ENCODE assay signal across 37 mouse cellular contexts in genomic region chr5:121014496-121014895, GRCm38 (mm10). TPM values are rescaled to one million over a fixed set of nuclear protein-coding genes. Genes with fewer than 3 reads are reported as not detected.
"Had no signal": no experiment of that assay in that cellular context is flagged by ENCODE, and none has a peak within 500 bp of the region (broad histone marks: within the 10 kb centered on the region; RNA-seq: fewer than 3 reads in every experiment).

No protein-coding gene starts in this region.

- H3K9ac ChIP-seq: limb, embryonic 12.5 days; limb, embryonic 13.5 days; limb, embryonic 15.5 days; liver, embryonic 12.5 days; liver, embryonic 13.5 days; liver, embryonic 14.5 days; liver, embryonic 15.5 days; liver, postnatal 0 days; lung, embryonic 14.5 days; lung, embryonic 15.5 days; midbrain, embryonic 12.5 days; midbrain, embryonic 13.5 days; midbrain, embryonic 15.5 days had no signal

- H3K9me3 ChIP-seq: limb, embryonic 10.5 days; limb, embryonic 12.5 days; limb, embryonic 13.5 days; limb, embryonic 15.5 days; liver, embryonic 12.5 days; liver, embryonic 13.5 days; liver, embryonic 15.5 days; lung, embryonic 15.5 days; megakaryocyte, embryonic 14.5 days; midbrain, embryonic 10.5 days; midbrain, embryonic 12.5 days; midbrain, embryonic 13.5 days; midbrain, embryonic 15.5 days had no signal

- DNase-seq: left cerebral cortex, postnatal 4 days; liver; liver, embryonic 13.5 days; liver, postnatal 0 days; lung, adult 18-20 months; lung, adult 2 months; lung, embryonic 14.5 days; lung, postnatal 10 days; lung, postnatal 14 days; lung, postnatal 36 days; lung, postnatal 4 days; midbrain, embryonic 14.5 days had no signal

- H3K27me3 ChIP-seq: lung, embryonic 15.5 days; midbrain, embryonic 15.5 days had no signal

- H3K4me1 ChIP-seq: limb, embryonic 10.5 days; limb, embryonic 12.5 days; limb, embryonic 13.5 days; limb, embryonic 15.5 days; liver, embryonic 12.5 days; liver, embryonic 13.5 days; liver, embryonic 15.5 days; lung, embryonic 15.5 days had no signal

- H3K4me3 ChIP-seq: limb, embryonic 10.5 days; limb, embryonic 12.5 days; limb, embryonic 13.5 days; limb, embryonic 15.5 days; liver, embryonic 12.5 days; liver, embryonic 13.5 days; liver, embryonic 15.5 days; lung, embryonic 15.5 days; megakaryocyte, embryonic 14.5 days; midbrain, embryonic 10.5 days; midbrain, embryonic 12.5 days; midbrain, embryonic 13.5 days; midbrain, embryonic 15.5 days; myocyte had no signal

- H3K4me2 ChIP-seq: limb, embryonic 12.5 days; limb, embryonic 13.5 days; limb, embryonic 15.5 days; liver, embryonic 11.5 days; liver, embryonic 12.5 days; liver, embryonic 13.5 days; liver, embryonic 15.5 days; lung, embryonic 14.5 days; lung, embryonic 15.5 days; midbrain, embryonic 11.5 days; midbrain, embryonic 12.5 days; midbrain, embryonic 13.5 days; midbrain, embryonic 15.5 days had no signal

- H3K27ac ChIP-seq: limb, embryonic 10.5 days; limb, embryonic 12.5 days; limb, embryonic 13.5 days; limb, embryonic 15.5 days; liver, embryonic 12.5 days; liver, embryonic 13.5 days; liver, embryonic 14.5 days; liver, embryonic 15.5 days; lung, embryonic 15.5 days; macrophage; midbrain, embryonic 10.5 days; midbrain, embryonic 12.5 days; midbrain, embryonic 13.5 days; midbrain, embryonic 15.5 days had no signal

- ATAC-seq: liver, embryonic 12.5 days; liver, postnatal 0 days; lung, postnatal 0 days; midbrain, embryonic 13.5 days; midbrain, embryonic 15.5 days; midbrain, embryonic 16.5 days had no signal

- H3K36me3 ChIP-seq: limb, embryonic 10.5 days; limb, embryonic 12.5 days; limb, embryonic 13.5 days; limb, embryonic 15.5 days; liver, embryonic 12.5 days; liver, embryonic 13.5 days; liver, embryonic 15.5 days; lung, embryonic 15.5 days; midbrain, embryonic 10.5 days; midbrain, embryonic 12.5 days; midbrain, embryonic 13.5 days; midbrain, embryonic 15.5 days had no signal

RNA-seq across cellular contexts. Expression of gene Rph3a, which starts 4.6 kb away (rescaled TPM):
- total RNA-seq: liver, adult 2 months; megakaryocyte progenitor cell, adult 5-6 weeks; megakaryocyte-erythroid progenitor cell, adult 5-6 weeks; monocyte, adult 5-6 weeks had no signal
- polyA plus RNA-seq: limb, embryonic 10.5 days; limb, embryonic 11.5 days; limb, embryonic 12.5 days; liver, adult 2 months; liver, embryonic 11.5 days; liver, embryonic 12.5 days; liver, embryonic 14.5 days; liver, embryonic 16.5 days; lung, adult 2 months; lung, embryonic 14.5 days; lung, postnatal 0 days; macrophage had no signal
